Mouse (Mus musculus) forebrain, embryonic 12.5 days (tissue): ENCODE results near the gene Spib. TPM values are rescaled to one million over a fixed set of nuclear protein-coding genes. Genes with fewer than 3 reads are reported as not detected.

Experiments
- ATAC-seq: fragments of 200-750 bp; cut with Nextera tagmentation; 2 replicates; pipeline ENCODE4 v1.8.0; 2017; ENCODE audit warnings: moderate TSS enrichment; ENCODE audit not compliant: low FRiP score
- H3K27ac ChIP-seq: fragments of 300-500 bp; sonication (generic); 2 replicates; pipeline ENCODE4 v1.5.1; 2016; ENCODE audit warnings: mild to moderate bottlenecking
- H3K27me3 ChIP-seq: fragments of 300-500 bp; sonication (generic); 2 replicates; pipeline ENCODE4 v1.6.1; 2016; ENCODE audit warnings: mild to moderate bottlenecking
- H3K36me3 ChIP-seq: fragments of 300-500 bp; sonication (generic); replicated peaks from 2 replicates; pipeline ENCODE4 v1.6.1; 2016; ENCODE audit warnings: mild to moderate bottlenecking
- H3K4me1 ChIP-seq: fragments of 300-500 bp; sonication (generic); 2 replicates; pipeline ENCODE4 v1.6.1; 2016
- H3K4me2 ChIP-seq: fragments of 300-500 bp; sonication (generic); 2 replicates; pipeline ENCODE4 v1.6.1; 2016; ENCODE audit warnings: mild to moderate bottlenecking, moderate library complexity
- H3K4me3 ChIP-seq: fragments of 300-500 bp; sonication (generic); replicated peaks from 2 replicates; pipeline ENCODE4 v1.5.1; 2016; ENCODE audit warnings: mild to moderate bottlenecking
- H3K9ac ChIP-seq: fragments of 300-500 bp; sonication (generic); 2 replicates; pipeline ENCODE4 v1.6.1; 2016; ENCODE audit warnings: mild to moderate bottlenecking
- H3K9me3 ChIP-seq: fragments of 300-500 bp; sonication (generic); 2 replicates; pipeline ENCODE4 v1.6.1; 2016
- WGBS: fragments of 180-500 bp; shearing (Covaris S2); methylation state at CpG from one replicate; pipeline ENCODE4 v1.1.7; 2016; 5-methylcytosine and 5-hydroxymethylcytosine counted together
- polyA plus RNA-seq: library from polyadenylated mRNA; unstranded; fragments of >200 nt; fragmentation: Nextera tagmentation; extraction: Ambion mirVana; gene quantifications from 2 replicates; pipeline ENCODE4 v1.2.1, GENCODE M21; 2016

The Spib gene
- polyA plus RNA-seq, 1 experiment from 2014 or later, result not detected

- Histone ChIP-seq H3K4me3 (peak overlapping the region; percentile 50), H3K27me3 (no peaks in the 10 kb centered on the region), H3K9ac (peak overlapping the region; percentile 56), H3K9me3 (no peaks in the 10 kb centered on the region), H3K36me3 (peaks cover 41% of the 10 kb centered on the region), H3K27ac (no peak overlapping the region), H3K4me1 (peaks cover 14% of the 10 kb centered on the region), H3K4me2 (peak overlapping the region; percentile 58)
- WGBS, result 99% methylated on average over 13 of the region's 13 CpGs
- ATAC-seq, result no peak
These were observed 15.2 kb upstream of the Spib start for GRCm38 (mm10) chr7:44547041-44547440.

- Histone ChIP-seq H3K4me3 (no peak overlapping the region), H3K36me3 (peaks cover 41% of the 10 kb centered on the region), H3K9ac (no peak overlapping the region), H3K27ac (no peak overlapping the region), H3K4me2 (no peak overlapping the region), H3K4me1 (peaks cover 14% of the 10 kb centered on the region), H3K27me3 (no peaks in the 10 kb centered on the region), H3K9me3 (no peaks in the 10 kb centered on the region)
- no peak for ATAC-seq
- WGBS, result 98% methylated on average over 3 of the region's 3 CpGs
These were observed 14.4 kb upstream of the Spib start for GRCm38 (mm10) chr7:44546274-44546673.

- 87% methylated on average over 12 of the region's 12 CpGs for WGBS
- Histone ChIP-seq H3K4me3 (no peak overlapping the region), H3K36me3 (peaks cover 53% of the 10 kb centered on the region), H3K9me3 (no peaks in the 10 kb centered on the region), H3K9ac (no peak overlapping the region), H3K27me3 (no peaks in the 10 kb centered on the region), H3K4me2 (no peak overlapping the region), H3K4me1 (peaks cover 12% of the 10 kb centered on the region), H3K27ac (no peak overlapping the region)
- no peak for ATAC-seq
These were observed 11.2 kb upstream of the Spib start for GRCm38 (mm10) chr7:44543071-44543470.

GRCm38 (mm10) chr7:44542555-44542954 lies 10.7 kb upstream of the Spib start:
- H3K36me3 ChIP-seq, result peaks cover 59% of the 10 kb centered on the region
- H3K4me2 ChIP-seq, result no peak overlapping the region
- no peak overlapping the region for H3K27ac ChIP-seq
- H3K4me1 ChIP-seq, result peaks cover 7% of the 10 kb centered on the region
- no peaks in the 10 kb centered on the region for H3K9me3 ChIP-seq
- no peak for ATAC-seq
- H3K4me3 ChIP-seq, result no peak overlapping the region
- H3K9ac ChIP-seq, result no peak overlapping the region
- H3K27me3 ChIP-seq, result no peaks in the 10 kb centered on the region
- WGBS, result 97% methylated on average over 11 of the region's 11 CpGs

GRCm38 (mm10) chr7:44538756-44539624 lies 7.1 kb upstream of the Spib start:
- Histone ChIP-seq H3K4me2 (no peak overlapping the region), H3K9ac (no peak overlapping the region), H3K36me3 (peaks cover 88% of the 10 kb centered on the region), H3K4me1 (no peaks in the 10 kb centered on the region), H3K27ac (no peak overlapping the region), H3K27me3 (no peaks in the 10 kb centered on the region), H3K9me3 (no peaks in the 10 kb centered on the region), H3K4me3 (no peak overlapping the region)
- WGBS, result 93% methylated on average over 41 of the region's 41 CpGs
- ATAC-seq, result no peak

- Histone ChIP-seq H3K4me2 (no peak overlapping the region), H3K36me3 (peaks cover 99% of the 10 kb centered on the region), H3K4me3 (no peak overlapping the region), H3K27ac (no peak overlapping the region), H3K27me3 (no peaks in the 10 kb centered on the region), H3K9ac (no peak overlapping the region), H3K4me1 (no peaks in the 10 kb centered on the region), H3K9me3 (no peaks in the 10 kb centered on the region)
- ATAC-seq, result no peak
- 92% methylated on average over 13 of the region's 13 CpGs for WGBS
These were observed 5.6 kb upstream of the Spib start for GRCm38 (mm10) chr7:44537496-44537895.

GRCm38 (mm10) chr7:44537009-44537408 lies 5.1 kb upstream of the Spib start:
- H3K4me2 ChIP-seq, result no peak overlapping the region
- H3K27ac ChIP-seq, result no peak overlapping the region
- no peaks in the 10 kb centered on the region for H3K4me1 ChIP-seq
- H3K27me3 ChIP-seq, result no peaks in the 10 kb centered on the region
- no peak overlapping the region for H3K9ac ChIP-seq
- H3K9me3 ChIP-seq, result no peaks in the 10 kb centered on the region
- H3K36me3 ChIP-seq, result peaks cover 98% of the 10 kb centered on the region
- no peak overlapping the region for H3K4me3 ChIP-seq
- ATAC-seq, result no peak
- WGBS, result 93% methylated on average over 7 of the region's 7 CpGs

GRCm38 (mm10) chr7:44536590-44536968 lies 4.7 kb upstream of the Spib start:
- H3K4me1 ChIP-seq, result no peaks in the 10 kb centered on the region
- H3K27ac ChIP-seq, result no peak overlapping the region
- H3K36me3 ChIP-seq, result peaks cover 94% of the 10 kb centered on the region
- H3K27me3 ChIP-seq, result no peaks in the 10 kb centered on the region
- 92% methylated on average over 6 of the region's 6 CpGs for WGBS
- no peaks in the 10 kb centered on the region for H3K9me3 ChIP-seq
- H3K9ac ChIP-seq, result no peak overlapping the region
- H3K4me2 ChIP-seq, result no peak overlapping the region
- ATAC-seq, result no peak
- H3K4me3 ChIP-seq, result no peak overlapping the region

- WGBS, result 94% methylated on average over 27 of the region's 27 CpGs
- ATAC-seq, result no peak
- Histone ChIP-seq H3K36me3 (peaks cover 87% of the 10 kb centered on the region), H3K9me3 (no peaks in the 10 kb centered on the region), H3K9ac (no peak overlapping the region), H3K27me3 (no peaks in the 10 kb centered on the region), H3K4me3 (no peak overlapping the region), H3K4me1 (no peaks in the 10 kb centered on the region), H3K27ac (no peak overlapping the region), H3K4me2 (no peak overlapping the region)
These were observed 4.1 kb upstream of the Spib start for GRCm38 (mm10) chr7:44535657-44536589.

GRCm38 (mm10) chr7:44534656-44535441 lies 3.0 kb upstream of the Spib start:
- Histone ChIP-seq H3K9me3 (no peaks in the 10 kb centered on the region), H3K27me3 (peaks cover 4% of the 10 kb centered on the region), H3K36me3 (peaks cover 76% of the 10 kb centered on the region), H3K4me2 (no peak overlapping the region), H3K27ac (no peak overlapping the region), H3K4me1 (no peaks in the 10 kb centered on the region), H3K9ac (no peak overlapping the region), H3K4me3 (no peak overlapping the region)
- 90% methylated on average over 19 of the region's 19 CpGs for WGBS
- no peak for ATAC-seq

GRCm38 (mm10) chr7:44534242-44534641 lies 2.4 kb upstream of the Spib start:
- no peak for ATAC-seq
- WGBS, result 92% methylated on average over 13 of the region's 13 CpGs
- Histone ChIP-seq H3K9ac (no peak overlapping the region), H3K4me2 (no peak overlapping the region), H3K36me3 (peaks cover 70% of the 10 kb centered on the region), H3K4me1 (no peaks in the 10 kb centered on the region), H3K4me3 (no peak overlapping the region), H3K9me3 (no peaks in the 10 kb centered on the region), H3K27me3 (peaks cover 9% of the 10 kb centered on the region), H3K27ac (no peak overlapping the region)

- H3K4me1 ChIP-seq, result no peaks in the 10 kb centered on the region
- 74% methylated on average over 12 of the region's 12 CpGs for whole genome bisulfite sequencing
- peaks cover 14% of the 10 kb centered on the region for H3K27me3 ChIP-seq
- peaks cover 65% of the 10 kb centered on the region for H3K36me3 ChIP-seq
- no peak overlapping the region for H3K9ac ChIP-seq
- H3K27ac ChIP-seq, result no peak overlapping the region
- H3K4me2 ChIP-seq, result no peak overlapping the region
- no peaks in the 10 kb centered on the region for H3K9me3 ChIP-seq
- ATAC-seq, result no peak
- H3K4me3 ChIP-seq, result no peak overlapping the region
These were observed 1.8 kb upstream of the Spib start for GRCm38 (mm10) chr7:44533746-44534045.
